Mouse (Mus musculus): ENCODE data around the gene Slc6a21.

- TF ChIP-seq CTCF (conservative IDR thresholded peaks at IDR 0.05; ENCODE audit: low read length) (no peak), NANOG (IDR thresholded peaks at IDR 0.05; ENCODE audit: borderline replicate concordance, low read length) (no peak)
Measured at GRCm38 (mm10) chr7:45257063-45257840, 20.1 kb upstream of the Slc6a21 start.
